Mouse (Mus musculus): ENCODE data around the gene Tmem150c.

Tmem150c gene

DNA sequence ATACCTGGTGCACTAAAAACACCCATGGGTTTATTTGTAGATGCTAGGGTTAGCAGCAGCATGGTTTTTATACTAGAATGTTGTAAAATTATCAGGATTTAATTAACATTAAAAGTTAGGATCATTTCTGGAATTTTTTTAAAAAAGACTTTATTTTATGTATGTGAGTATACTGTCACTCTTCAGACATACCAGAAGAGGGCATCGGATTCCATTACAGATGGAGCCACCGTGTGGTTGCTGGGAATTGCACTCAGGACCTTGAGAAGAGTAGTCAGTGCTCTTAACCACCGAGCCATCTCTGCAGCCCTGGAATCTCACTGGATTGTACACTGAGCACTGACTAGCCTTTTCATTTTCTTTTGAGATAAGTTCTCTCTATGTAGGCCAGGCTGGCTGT is 109.7 kb downstream of the Tmem150c start:
- DNase-seq (ENCODE audit: low read depth) = no peak

- DNase-seq (ENCODE audit: low read depth) = no peak
Measured at GRCm38 (mm10) chr5:100047871-100048270, 111.7 kb downstream of the Tmem150c start.

DNA sequence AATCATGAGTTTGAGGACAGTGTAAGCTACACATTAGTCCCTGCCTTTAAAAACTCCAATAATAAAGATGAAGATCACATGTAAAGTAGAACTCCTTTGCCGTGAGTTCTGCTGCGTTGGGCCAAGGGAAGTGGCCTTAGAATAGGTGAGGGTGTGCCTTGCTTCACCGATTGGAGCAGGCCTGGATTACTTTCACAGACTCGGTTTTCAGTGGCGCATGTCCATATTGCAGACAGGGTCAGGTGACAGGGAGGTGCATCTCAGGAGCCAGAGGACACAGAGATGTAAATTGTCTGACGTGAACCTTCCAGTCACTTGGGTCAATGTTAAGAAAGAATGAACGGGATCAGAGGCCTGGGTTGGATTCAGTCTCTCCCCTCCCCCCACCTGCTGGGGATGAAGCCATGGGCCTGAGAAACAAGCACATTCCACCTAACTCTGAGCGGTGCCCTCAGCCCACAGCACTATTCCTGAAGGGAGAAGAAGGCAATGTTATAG is 112.4 kb downstream of the Tmem150c start:
- DNase-seq (ENCODE audit: low read depth) = no peak

DNA sequence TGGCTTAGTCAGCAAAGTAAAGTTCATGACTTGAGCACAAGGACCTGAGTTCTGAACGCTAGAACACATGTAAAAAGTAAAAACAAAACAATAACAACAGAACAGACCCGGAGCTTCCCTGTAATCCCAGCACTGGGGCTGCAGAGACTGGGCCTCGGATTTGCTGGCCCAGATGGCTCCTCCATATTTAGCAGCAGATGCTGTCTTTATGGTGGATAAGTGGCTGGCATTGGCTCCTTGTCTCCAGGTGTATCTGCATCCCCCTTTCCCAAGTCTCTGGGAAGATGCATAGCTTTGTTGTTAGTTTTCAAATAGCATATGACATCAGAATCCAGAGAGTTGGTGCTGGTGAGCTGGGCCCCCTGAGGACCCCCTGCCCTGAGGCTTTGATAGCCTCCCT is 113.5 kb downstream of the Tmem150c start:
- no peak for DNase-seq (ENCODE audit: low read depth)

DNA sequence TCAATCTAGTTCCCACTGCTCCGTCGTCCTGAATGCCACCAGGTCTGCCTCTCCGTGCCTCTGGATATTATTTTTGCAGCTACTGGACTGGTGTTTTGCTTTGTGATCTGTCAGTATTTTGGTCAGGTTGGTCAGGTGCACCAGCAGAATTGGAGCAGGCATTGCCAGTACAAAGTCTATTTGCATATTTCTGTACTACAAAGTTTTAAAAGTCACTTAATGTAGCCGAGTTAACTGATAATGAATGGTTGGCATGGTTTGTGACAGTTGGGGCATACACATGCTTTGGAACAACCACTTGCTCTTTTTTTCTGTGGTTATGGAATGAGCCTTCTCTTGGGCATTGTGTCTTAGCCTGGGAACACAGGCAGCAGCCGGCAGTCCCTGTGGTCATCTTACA is 115.0 kb downstream of the Tmem150c start:
- DNase-seq (ENCODE audit: low read depth) = no peak

DNA sequence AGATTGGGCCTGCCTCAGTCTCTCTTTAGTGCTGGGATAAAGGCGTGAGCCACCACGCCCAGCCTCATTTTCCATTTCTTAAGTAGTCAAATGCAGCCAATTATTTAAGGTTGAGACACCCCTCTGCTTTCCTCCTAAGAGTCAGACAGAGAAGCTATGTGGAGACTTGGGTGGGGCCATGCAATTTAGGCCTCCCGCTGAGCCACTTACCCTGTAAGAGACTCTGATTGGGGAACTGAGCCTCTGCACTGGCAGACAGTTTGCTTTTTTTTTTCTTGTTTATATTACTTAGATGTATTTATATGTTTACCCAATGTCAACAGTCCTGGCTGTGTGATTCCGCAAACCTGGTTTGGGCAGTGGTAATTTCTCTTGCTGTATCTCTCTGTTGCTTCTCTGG is 115.6 kb downstream of the Tmem150c start:
- no peak for DNase-seq (ENCODE audit: low read depth)

- DNase-seq (ENCODE audit: low read depth) = no peak
Measured at GRCm38 (mm10) chr5:100043361-100043760, 116.2 kb downstream of the Tmem150c start.

DNA sequence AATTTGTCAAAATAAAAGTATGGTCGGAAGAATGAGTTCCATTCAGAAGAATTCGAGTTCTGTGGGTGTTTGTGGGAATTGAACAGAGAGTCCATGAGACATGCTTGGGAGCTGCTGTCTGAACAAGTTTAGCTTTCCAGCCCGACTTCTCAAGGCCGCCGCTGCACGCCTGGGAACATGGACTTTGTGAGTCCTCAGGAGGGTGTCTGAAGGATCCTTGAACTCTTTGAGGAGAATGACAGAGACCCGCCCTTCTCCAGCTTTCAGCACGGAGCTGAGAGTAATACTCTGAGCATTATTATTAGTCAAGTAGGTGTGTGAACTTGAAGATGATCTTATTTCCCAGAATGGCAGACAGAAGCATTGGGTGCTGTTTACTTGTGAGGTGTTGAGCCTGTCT is 117.1 kb downstream of the Tmem150c start:
- no peak for DNase-seq (ENCODE audit: low read depth)

DNA sequence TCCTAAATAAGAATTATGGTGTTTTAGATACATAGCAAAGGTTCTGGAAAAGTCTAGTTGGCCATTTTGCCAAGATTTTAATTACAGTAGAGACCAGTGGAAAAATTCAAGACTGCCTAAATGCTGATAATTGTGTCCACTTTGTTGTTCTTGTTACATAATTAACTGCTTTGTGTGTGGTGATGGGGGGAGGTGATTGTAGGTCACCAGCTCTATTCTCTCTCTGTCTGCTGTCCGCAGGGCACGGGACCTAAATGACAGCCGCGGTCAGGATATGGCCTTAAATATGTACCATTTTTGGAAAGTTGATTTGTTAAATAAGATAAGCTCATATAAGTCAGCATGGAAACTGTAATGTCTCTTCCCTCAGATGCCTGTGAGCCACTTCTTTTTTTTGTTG is 118.3 kb downstream of the Tmem150c start:
- no peak for DNase-seq (ENCODE audit: low read depth)

DNA sequence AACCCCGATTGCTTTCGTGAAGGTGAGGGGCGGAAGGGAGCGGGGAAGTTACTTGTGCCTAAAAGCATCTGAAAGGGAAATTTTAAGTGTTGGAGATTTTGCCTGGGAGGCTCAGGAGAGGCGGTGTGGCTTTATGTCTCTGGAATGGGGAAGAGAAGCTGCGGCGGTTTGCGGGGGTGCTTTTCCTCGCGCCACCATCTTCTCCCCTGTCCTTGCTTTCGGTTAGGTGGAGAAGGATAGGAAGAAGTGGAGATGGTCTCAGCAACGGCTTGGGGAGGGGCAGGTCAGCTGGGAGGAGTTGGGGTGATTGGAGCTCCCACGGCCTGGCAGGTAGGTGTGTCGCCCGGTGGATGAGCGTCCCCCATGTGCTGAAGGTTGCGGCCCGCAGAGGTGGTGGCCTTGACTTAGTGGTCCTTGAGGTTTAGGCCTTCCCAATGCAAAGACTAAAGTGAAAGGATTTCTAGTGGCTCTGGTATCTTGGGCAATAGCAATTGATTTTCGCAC is 119.3 kb downstream of the Tmem150c start:
- DNase-seq (ENCODE audit: low read depth) = no peak

DNA sequence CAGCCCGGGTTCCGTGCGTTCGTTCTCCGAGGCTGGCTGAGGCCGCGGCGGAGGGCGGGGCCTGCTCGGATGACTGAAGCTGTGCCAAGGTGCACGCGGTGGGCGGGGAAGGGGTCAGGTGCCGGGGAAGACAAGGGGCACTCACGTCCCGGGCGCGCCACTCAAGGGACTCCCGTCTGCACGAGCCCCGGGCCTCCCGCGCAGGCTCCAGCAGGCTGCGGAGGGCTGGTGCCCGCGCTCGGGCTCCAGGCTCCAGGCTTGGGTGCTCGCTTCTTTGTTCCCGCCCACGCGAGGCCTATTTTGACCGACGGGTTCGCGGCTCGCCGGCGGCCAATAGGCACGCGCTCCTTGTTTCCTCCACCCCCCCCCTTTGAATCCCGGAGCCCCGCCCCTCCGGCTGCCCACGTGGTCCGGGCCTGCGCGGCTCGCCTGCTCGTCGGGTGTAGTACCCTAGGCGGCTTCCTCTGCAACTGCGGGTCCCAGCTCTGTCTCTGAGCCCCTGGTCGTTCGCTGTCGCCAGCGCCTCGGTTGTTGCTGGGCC is 119.9 kb downstream of the Tmem150c start, which contains the start of the genes Hnrnpdl and Enoph1:
Gene Hnrnpdl, minus strand, starts transcription at position 63 of the 541 bp plus-strand sequence.
Gene Enoph1, plus strand, starts transcription at position 384 of the 541 bp plus-strand sequence.
- peak; percentile 93 for DNase-seq (ENCODE audit: low read depth)

- peak; percentile 81 for DNase-seq (ENCODE audit: low read depth)
Measured at GRCm38 (mm10) chr5:100038714-100039601, 120.7 kb downstream of the Tmem150c start.

GRCm38 (mm10) chr5:100037965-100038713 is 121.5 kb downstream of the Tmem150c start:
- DNase-seq (ENCODE audit: low read depth) = peak; percentile 72

- no peak for DNase-seq (ENCODE audit: low read depth)
Measured at GRCm38 (mm10) chr5:100036681-100037080, 122.9 kb downstream of the Tmem150c start.

- DNase-seq (ENCODE audit: low read depth) = no peak
Measured at GRCm38 (mm10) chr5:100035950-100036349, 123.7 kb downstream of the Tmem150c start.

- DNase-seq (ENCODE audit: low read depth) = no peak
Measured at GRCm38 (mm10) chr5:100032646-100033045, 127.0 kb downstream of the Tmem150c start.

- no peak for DNase-seq (ENCODE audit: low read depth)
Measured at GRCm38 (mm10) chr5:100032107-100032506, 127.5 kb downstream of the Tmem150c start.

DNA sequence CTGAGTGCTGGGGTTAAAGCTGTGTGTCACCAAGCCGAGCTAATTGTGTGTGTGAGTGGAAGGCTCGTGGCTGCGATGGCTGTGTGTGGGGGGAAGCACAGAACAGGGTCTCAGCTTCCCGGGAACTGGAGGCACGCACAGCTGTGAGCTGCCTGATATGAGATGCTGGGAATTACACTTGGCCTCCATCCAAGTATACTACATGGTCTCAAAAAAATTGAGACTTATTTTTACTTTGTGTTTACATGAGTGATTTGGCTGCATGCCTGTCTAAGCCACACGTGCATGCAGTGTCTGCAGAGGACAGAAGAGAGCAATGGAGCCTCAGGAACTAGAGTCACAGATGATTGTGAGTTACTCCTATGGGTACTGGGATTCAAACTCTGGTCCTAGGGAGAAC is 129.5 kb downstream of the Tmem150c start:
- DNase-seq (ENCODE audit: low read depth) = no peak

Data from c-Kit-positive CD71-positive TER-119-negative erythroid progenitor cells, embryonic 14.5 days (primary cell).